Mouse (Mus musculus) kidney, adult 2 months (tissue): Measurements from ENCODE around the gene Psip1.

ENCODE experiments used
- CTCF ChIP-seq: fragments of 200-500 bp; conservative IDR thresholded peaks from 2 replicates; pipeline ENCODE4 v1.5.1; 2011; ENCODE audit warnings: low read depth, mild to moderate bottlenecking, control low read depth, low read length, moderate library complexity, mixed read lengths; ENCODE audit not compliant: insufficient read depth, insufficient read length
- POLR2A ChIP-seq: fragments of 200-500 bp; IDR thresholded peaks from one replicate; pipeline ENCODE4 v1.6.1; 2011; ENCODE audit warnings: low read depth, low read length, control low read depth

GRCm38 (mm10) chr4:83519148-83519547, 32.9 kb upstream of the Psip1 start:
- TF ChIP-seq POLR2A (no peak), CTCF (no peak)
